Mouse (Mus musculus): ENCODE results near the gene Wipf3. TPM values are rescaled to one million over a fixed set of nuclear protein-coding genes. Genes with fewer than 3 reads are reported as not detected.

Wipf3 gene
- total RNA-seq (2015; ENCODE audit: low replicate concordance) (not detected in 2 replicates), total RNA-seq (2017; ENCODE audit: low replicate concordance) (not detected in 2 replicates)

DNA sequence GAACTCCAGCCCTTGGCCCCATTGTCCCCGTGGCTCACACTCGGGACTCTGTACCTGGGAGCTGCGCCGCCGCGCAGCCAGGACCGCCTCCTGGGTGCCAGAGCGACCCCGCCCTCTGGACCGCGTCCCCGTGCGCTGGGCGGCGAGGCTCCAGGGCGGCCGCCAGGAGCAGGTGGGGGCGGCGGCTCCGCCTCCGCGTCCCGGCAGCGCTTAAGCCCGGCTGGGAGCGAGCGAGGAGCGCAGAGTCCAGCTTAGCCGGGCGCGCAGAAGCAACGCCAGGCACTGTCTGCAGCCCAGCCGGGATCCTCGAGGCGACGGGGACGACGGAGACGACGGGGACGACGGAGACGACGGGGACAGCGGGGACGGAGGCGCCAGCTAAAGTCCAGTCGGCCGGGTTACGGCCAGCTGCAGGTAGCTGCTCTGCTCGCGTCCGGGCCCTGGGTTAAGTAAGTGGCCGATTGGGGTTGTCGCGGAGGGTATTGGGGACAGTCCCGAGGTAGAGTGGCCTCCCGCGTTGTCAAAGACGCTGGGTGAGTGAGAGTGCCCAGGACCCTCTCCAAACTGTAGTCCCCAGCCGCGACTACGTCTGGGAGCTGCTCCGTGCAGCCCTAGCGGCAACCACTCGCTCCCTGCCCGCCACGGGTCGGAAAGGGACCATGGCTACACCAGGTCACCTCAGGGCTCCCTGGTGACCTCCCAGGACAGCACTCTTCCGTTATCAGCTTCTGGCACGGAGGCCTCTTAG is at the start of gene Wipf3:
Gene Wipf3 (plus strand): TSS at position 157 of the 748 bp plus-strand sequence.
- no peak for ATAC-seq (replicated peaks; ENCODE audit: low FRiP score, poor library complexity, severe bottlenecking)

DNA sequence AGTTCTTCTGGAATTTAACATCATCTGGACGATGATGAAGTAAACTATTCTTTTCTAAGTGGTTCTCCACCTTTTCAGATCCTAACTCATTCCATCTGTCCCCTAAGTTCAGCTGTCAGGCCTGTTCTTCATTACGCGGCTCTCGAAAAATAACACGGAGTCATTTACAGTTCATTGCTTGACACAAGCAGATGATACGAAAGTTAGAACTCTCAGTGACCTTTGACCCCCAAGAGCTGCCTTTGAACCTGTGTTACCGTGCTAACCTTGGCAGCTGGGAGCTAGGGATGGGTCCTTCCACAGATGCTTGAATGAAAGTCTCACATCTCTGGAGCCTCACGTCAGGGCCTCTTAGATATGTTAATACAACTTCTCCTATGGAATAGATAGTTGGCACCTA is 46.8 kb upstream of the Wipf3 start:
- no peak for ATAC-seq (replicated peaks; ENCODE audit: low FRiP score, poor library complexity, severe bottlenecking)

DNA sequence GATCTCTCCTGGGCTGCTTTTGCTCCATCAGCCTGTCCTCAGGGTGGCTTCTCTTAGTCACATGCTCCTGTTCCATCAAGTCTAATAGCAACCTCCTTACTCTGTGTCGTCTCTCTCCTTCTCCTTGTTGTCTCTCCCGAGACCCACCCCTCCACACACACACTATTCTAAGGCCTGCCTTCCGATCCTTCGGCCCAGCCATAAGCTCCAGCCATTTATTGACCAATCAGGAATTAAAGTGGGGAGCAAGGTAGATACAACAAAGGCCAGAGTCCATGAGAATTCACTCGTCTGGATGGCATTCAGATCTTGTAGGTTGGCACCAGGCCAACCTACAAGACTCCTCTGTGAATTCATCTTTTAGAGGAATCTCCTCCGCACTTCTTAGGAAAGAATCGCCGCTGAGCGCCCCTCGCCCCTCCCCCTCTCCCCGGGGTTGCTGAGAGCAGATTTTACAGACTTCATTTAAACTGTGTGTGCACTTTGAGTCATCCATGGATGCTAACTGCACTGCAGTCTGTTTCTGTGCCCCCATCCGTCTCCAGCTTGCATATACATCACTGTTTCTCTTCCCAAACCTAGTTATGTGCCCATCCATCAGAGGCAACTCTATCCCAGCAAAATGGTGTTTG is 45.4 kb upstream of the Wipf3 start:
- no peak for ATAC-seq (replicated peaks; ENCODE audit: low FRiP score, poor library complexity, severe bottlenecking)

DNA sequence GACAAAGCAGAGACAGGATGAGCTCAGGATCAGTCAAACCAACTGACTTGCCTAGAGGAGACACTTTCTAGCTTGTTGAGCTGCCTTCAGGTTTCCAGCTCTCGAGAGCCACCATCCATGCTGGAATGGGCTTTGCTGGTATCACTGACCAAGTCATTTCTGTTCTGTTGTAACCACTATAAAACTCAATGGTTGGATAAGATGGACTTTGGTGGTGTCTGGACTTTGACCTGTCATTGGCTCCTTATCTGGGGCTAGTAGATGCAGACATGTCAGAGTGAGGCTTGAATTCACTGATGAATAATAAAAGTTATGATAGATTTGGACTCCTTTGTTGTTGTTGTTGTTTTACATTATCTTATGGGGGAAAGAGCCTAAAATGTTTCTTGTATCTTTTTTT is 44.6 kb upstream of the Wipf3 start:
- ATAC-seq (replicated peaks; ENCODE audit: low FRiP score, poor library complexity, severe bottlenecking): no peak

GRCm38 (mm10) chr6:54386429-54386828 is 43.0 kb upstream of the Wipf3 start:
- no peak for ATAC-seq (replicated peaks; ENCODE audit: low FRiP score, poor library complexity, severe bottlenecking)

DNA sequence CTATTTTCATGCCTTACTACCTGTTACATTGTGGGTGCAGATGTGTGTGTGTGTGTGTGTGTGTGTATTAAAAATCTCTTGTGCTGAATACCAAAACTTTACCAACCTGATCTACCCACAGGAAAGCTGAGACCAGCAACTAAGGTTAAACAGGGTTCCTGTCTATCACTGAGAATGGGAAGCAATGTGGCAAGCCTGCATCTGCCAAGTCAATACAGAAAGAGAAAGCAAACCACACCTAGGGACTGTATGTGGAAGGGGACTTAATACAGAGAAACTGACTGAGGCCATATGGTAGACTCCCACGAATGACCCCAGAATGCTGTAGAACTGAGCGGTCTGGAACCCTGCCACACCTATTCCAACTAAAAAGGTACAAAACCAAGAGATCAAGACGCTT is 42.4 kb upstream of the Wipf3 start:
- ATAC-seq (replicated peaks; ENCODE audit: low FRiP score, poor library complexity, severe bottlenecking): no peak

- no peak for ATAC-seq (replicated peaks; ENCODE audit: low FRiP score, poor library complexity, severe bottlenecking)
Measured at GRCm38 (mm10) chr6:54387751-54388150, 41.7 kb upstream of the Wipf3 start.

DNA sequence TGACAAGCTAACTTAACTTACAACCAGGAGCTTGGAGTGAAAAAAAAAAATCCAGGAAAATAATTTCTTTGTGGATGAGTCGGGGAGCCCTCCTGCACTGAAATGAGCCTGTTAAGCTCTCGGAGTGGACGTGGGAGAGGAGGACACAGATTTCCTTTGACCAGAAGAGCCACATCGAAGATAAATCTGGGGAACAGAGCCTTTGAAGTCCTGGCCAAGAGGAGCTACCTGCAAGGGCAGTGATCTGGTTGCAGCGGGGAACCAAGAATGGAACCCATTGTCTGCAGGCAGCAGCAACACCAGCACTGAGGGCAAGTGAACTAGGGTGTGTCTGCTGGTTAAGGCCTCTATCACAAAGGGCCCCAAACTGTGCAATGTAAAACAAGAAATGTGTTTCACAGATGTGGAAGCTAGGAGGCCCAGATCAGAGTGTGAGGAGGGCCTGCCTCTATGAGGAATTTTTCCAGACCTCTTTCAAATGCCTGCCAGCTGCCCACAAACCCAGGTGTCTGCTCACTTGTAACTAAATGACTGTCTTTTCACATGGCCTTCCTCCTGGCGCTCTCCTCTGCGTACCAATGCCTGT is 40.6 kb upstream of the Wipf3 start:
- ATAC-seq (replicated peaks; ENCODE audit: low FRiP score, poor library complexity, severe bottlenecking): no peak

- no peak for ATAC-seq (replicated peaks; ENCODE audit: low FRiP score, poor library complexity, severe bottlenecking)
Measured at GRCm38 (mm10) chr6:54391765-54392164, 37.6 kb upstream of the Wipf3 start.

GRCm38 (mm10) chr6:54393886-54394285 is 35.5 kb upstream of the Wipf3 start:
- ATAC-seq (replicated peaks; ENCODE audit: low FRiP score, poor library complexity, severe bottlenecking): no peak

DNA sequence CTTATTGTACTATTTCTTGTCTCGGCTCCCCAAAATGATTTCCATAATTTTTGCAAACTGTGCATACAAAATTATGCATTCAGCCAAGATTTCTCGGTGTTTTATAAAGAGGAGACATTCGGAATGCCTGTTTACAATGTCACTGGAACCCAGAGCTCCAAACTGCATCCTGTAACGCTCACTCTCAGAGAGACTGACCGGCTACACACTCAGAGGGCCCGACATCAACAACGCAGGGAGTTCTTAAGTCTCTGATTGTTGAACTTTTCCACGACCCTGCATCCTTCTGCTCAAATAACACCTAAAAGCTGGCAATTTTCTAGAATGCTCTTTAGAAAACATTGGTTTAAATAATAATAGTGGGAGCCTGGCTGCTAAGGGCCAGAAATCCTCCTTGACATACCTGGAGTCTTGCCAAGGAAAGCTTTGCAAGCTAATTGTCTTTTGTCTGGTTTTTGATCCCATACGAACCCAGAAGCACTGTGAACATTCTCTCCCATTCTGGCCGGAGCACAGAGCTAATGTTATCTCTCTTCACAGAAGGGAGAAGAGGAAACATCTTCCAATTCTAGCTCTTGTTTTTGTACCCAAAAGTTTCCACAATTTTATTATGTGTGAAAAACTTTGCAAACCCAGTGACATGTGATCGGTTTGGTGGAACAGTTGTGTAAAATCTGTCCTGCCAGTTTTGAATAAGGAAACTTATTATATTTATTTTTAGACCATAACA is 30.0 kb upstream of the Wipf3 start:
- no peak for ATAC-seq (replicated peaks; ENCODE audit: low FRiP score, poor library complexity, severe bottlenecking)

- ATAC-seq (replicated peaks; ENCODE audit: low FRiP score, poor library complexity, severe bottlenecking): no peak
Measured at GRCm38 (mm10) chr6:54401503-54401902, 27.9 kb upstream of the Wipf3 start.

GRCm38 (mm10) chr6:54404916-54405315 is 24.5 kb upstream of the Wipf3 start:
- ATAC-seq (replicated peaks; ENCODE audit: low FRiP score, poor library complexity, severe bottlenecking): no peak

DNA sequence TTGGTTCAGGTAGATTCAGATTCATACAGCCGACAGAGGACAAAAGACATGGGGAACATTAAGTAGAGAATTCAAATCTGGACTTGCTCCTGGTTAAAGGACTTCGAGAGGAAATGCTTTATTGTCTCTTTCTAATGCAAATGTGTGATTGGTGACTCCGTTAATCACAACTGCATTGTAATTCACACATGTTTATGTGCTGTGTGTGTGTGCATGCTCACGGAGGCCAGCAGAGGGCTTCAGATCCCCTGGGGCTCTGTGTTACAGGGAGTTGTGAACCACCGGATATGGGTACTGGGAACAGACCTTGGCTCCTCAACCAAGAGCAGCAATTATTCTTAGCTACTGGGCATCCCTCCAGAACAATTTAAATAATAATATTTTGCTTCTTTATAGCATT is 23.3 kb upstream of the Wipf3 start:
- ATAC-seq (replicated peaks; ENCODE audit: low FRiP score, poor library complexity, severe bottlenecking): no peak

- no peak for ATAC-seq (replicated peaks; ENCODE audit: low FRiP score, poor library complexity, severe bottlenecking)
Measured at GRCm38 (mm10) chr6:54409271-54409670, 20.1 kb upstream of the Wipf3 start.

- no peak for ATAC-seq (replicated peaks; ENCODE audit: low FRiP score, poor library complexity, severe bottlenecking)
Measured at GRCm38 (mm10) chr6:54410451-54410850, 19.0 kb upstream of the Wipf3 start.

GRCm38 (mm10) chr6:54411591-54411990 is 17.8 kb upstream of the Wipf3 start:
- ATAC-seq (replicated peaks; ENCODE audit: low FRiP score, poor library complexity, severe bottlenecking): no peak

- ATAC-seq (replicated peaks; ENCODE audit: low FRiP score, poor library complexity, severe bottlenecking): no peak
Measured at GRCm38 (mm10) chr6:54412879-54413278, 16.5 kb upstream of the Wipf3 start.

GRCm38 (mm10) chr6:54425230-54425629 is 4.2 kb upstream of the Wipf3 start:
- no peak for ATAC-seq (replicated peaks; ENCODE audit: low FRiP score, poor library complexity, severe bottlenecking)

GRCm38 (mm10) chr6:54428850-54429446 is 455 bp upstream of the Wipf3 start:
- ATAC-seq (replicated peaks; ENCODE audit: low FRiP score, poor library complexity, severe bottlenecking): no peak
